Mouse (Mus musculus): ENCODE data around the gene Imp3. TPM values are rescaled to one million over a fixed set of nuclear protein-coding genes. Genes with fewer than 3 reads are reported as not detected.

The Imp3 gene
- polyA plus RNA-seq (2015; fragmentation: Nextera tagmentation; extraction: Ambion mirVana) = 90.8 and 93.7 TPM in 2 replicates

- Histone ChIP-seq H3K4me3 (replicated peaks) (peak within 1 kb of the TSS; percentile 90), H3K4me1 (peaks cover 14% of the 10 kb centered on the region), H3K4me2 (peak within 1 kb of the TSS; percentile 81), H3K9ac (peak within 1 kb of the TSS; percentile 86), H3K9me3 (replicated peaks) (no peaks in the 10 kb centered on the region), H3K36me3 (no peaks in the 10 kb centered on the region), H3K27me3 (no peaks in the 10 kb centered on the region), H3K27ac (peak within 1 kb of the TSS; percentile 96)
- peak; percentile 94 for ATAC-seq (replicated peaks; ENCODE audit: low FRiP score)
- WGBS = under 1% methylated on average over 73 of the region's 73 CpGs
Observed at GRCm38 (mm10) chr9:56937223-56938160, at the start of gene Imp3. Imp3 (plus strand) TSS chr9:56937475.

- no peak overlapping the region for H3K4me3 ChIP-seq (replicated peaks)
- no peaks in the 10 kb centered on the region for H3K9me3 ChIP-seq (replicated peaks)
- H3K4me2 ChIP-seq = no peak overlapping the region
- peaks cover 47% of the 10 kb centered on the region for H3K36me3 ChIP-seq
- ATAC-seq (replicated peaks; ENCODE audit: low FRiP score) = no peak
- peaks cover 3% of the 10 kb centered on the region; the same call in 1 of the 2 replicates for H3K27me3 ChIP-seq
- no peak overlapping the region for H3K27ac ChIP-seq
- WGBS = 91% methylated on average over 16 of the region's 16 CpGs
- peaks cover 26% of the 10 kb centered on the region for H3K4me1 ChIP-seq
- H3K9ac ChIP-seq = no peak overlapping the region
Observed at GRCm38 (mm10) chr9:56887581-56887980, 49.7 kb upstream of the Imp3 start.

- peak overlapping the region; percentile 25 for H3K4me3 ChIP-seq (replicated peaks)
- no peak overlapping the region for H3K27ac ChIP-seq
- peaks cover 32% of the 10 kb centered on the region for H3K4me1 ChIP-seq
- peak overlapping the region; percentile 53 for H3K4me2 ChIP-seq
- H3K36me3 ChIP-seq = peaks cover 37% of the 10 kb centered on the region
- no peaks in the 10 kb centered on the region for H3K9me3 ChIP-seq (replicated peaks)
- ATAC-seq (replicated peaks; ENCODE audit: low FRiP score) = no peak
- H3K27me3 ChIP-seq = peaks cover 3% of the 10 kb centered on the region; the same call in 1 of the 2 replicates
- no peak overlapping the region for H3K9ac ChIP-seq
- 15% methylated on average over 14 of the region's 14 CpGs for WGBS
Observed at GRCm38 (mm10) chr9:56889817-56890216, 47.5 kb upstream of the Imp3 start.

GRCm38 (mm10) chr9:56890522-56891250, 46.6 kb upstream of the Imp3 start:
- 63% methylated on average over 11 of the region's 11 CpGs for WGBS
- Histone ChIP-seq H3K36me3 (peaks cover 38% of the 10 kb centered on the region), H3K4me1 (peaks cover 32% of the 10 kb centered on the region)

GRCm38 (mm10) chr9:56891517-56892011, 45.7 kb upstream of the Imp3 start:
- Histone ChIP-seq H3K27me3 (peaks cover 3% of the 10 kb centered on the region; the same call in 1 of the 2 replicates), H3K4me1 (peaks cover 32% of the 10 kb centered on the region), H3K4me3 (replicated peaks) (0 out of 2 replicates have a peak overlapping the region, but pooled peaks have one; percentile 3), H3K36me3 (peaks cover 30% of the 10 kb centered on the region), H3K9ac (no peak overlapping the region), H3K4me2 (peak overlapping the region; percentile 48), H3K9me3 (replicated peaks) (no peaks in the 10 kb centered on the region), H3K27ac (0 out of 2 replicates have a peak overlapping the region, but pooled peaks have one; percentile 37)
- ATAC-seq (replicated peaks; ENCODE audit: low FRiP score) = peak; percentile 44
- 29% methylated on average over 12 of the region's 12 CpGs for WGBS

More at GRCm38 (mm10) chr9:56890522-56891250, 46.6 kb upstream of the Imp3 start:
- Histone ChIP-seq H3K4me2 (no peak overlapping the region), H3K27me3 (peaks cover 3% of the 10 kb centered on the region; the same call in 1 of the 2 replicates), H3K27ac (no peak overlapping the region), H3K9me3 (replicated peaks) (no peaks in the 10 kb centered on the region), H3K9ac (no peak overlapping the region), H3K4me3 (replicated peaks) (no peak overlapping the region)
- no peak for ATAC-seq (replicated peaks; ENCODE audit: low FRiP score)

- ATAC-seq (replicated peaks; ENCODE audit: low FRiP score) = no peak
- Histone ChIP-seq H3K36me3 (peaks cover 28% of the 10 kb centered on the region), H3K9me3 (replicated peaks) (no peaks in the 10 kb centered on the region), H3K4me2 (no peak overlapping the region), H3K4me3 (replicated peaks) (no peak overlapping the region), H3K9ac (no peak overlapping the region), H3K4me1 (peaks cover 32% of the 10 kb centered on the region), H3K27ac (no peak overlapping the region), H3K27me3 (peaks cover 3% of the 10 kb centered on the region; the same call in 1 of the 2 replicates)
- 86% methylated on average over 10 of the region's 10 CpGs for WGBS
Observed at GRCm38 (mm10) chr9:56892111-56892510, 45.2 kb upstream of the Imp3 start.

- Histone ChIP-seq H3K9me3 (replicated peaks) (no peaks in the 10 kb centered on the region), H3K36me3 (peaks cover 17% of the 10 kb centered on the region), H3K27ac (no peak overlapping the region), H3K9ac (no peak overlapping the region), H3K4me1 (peaks cover 32% of the 10 kb centered on the region), H3K4me3 (replicated peaks) (no peak overlapping the region), H3K4me2 (no peak overlapping the region; the same call in 1 of the 2 replicates), H3K27me3 (peaks cover 3% of the 10 kb centered on the region; the same call in 1 of the 2 replicates)
- ATAC-seq (replicated peaks; ENCODE audit: low FRiP score) = no peak; the same call in 1 of the 2 replicates
- 49% methylated on average over 8 of the region's 8 CpGs for WGBS
Observed at GRCm38 (mm10) chr9:56893313-56893712, 44.0 kb upstream of the Imp3 start.

- H3K36me3 ChIP-seq = peaks cover 10% of the 10 kb centered on the region
- H3K9ac ChIP-seq = no peak overlapping the region
- H3K4me3 ChIP-seq (replicated peaks) = no peak overlapping the region
- WGBS = 20% methylated on average over 3 of the region's 3 CpGs
- H3K4me2 ChIP-seq = no peak overlapping the region
- no peaks in the 10 kb centered on the region for H3K9me3 ChIP-seq (replicated peaks)
- peaks cover 37% of the 10 kb centered on the region for H3K4me1 ChIP-seq
- H3K27ac ChIP-seq = 0 out of 2 replicates have a peak overlapping the region, but pooled peaks have one; percentile 13
- H3K27me3 ChIP-seq = peaks cover 3% of the 10 kb centered on the region; the same call in 1 of the 2 replicates
- ATAC-seq (replicated peaks; ENCODE audit: low FRiP score) = no peak
Observed at GRCm38 (mm10) chr9:56894006-56894405, 43.3 kb upstream of the Imp3 start.

GRCm38 (mm10) chr9:56896779-56897178, 40.5 kb upstream of the Imp3 start:
- no peak for ATAC-seq (replicated peaks; ENCODE audit: low FRiP score)
- Histone ChIP-seq H3K27me3 (no peaks in the 10 kb centered on the region), H3K9ac (no peak overlapping the region), H3K4me2 (no peak overlapping the region), H3K4me1 (peaks cover 46% of the 10 kb centered on the region), H3K36me3 (peaks cover 8% of the 10 kb centered on the region; the same call in 1 of the 2 replicates), H3K9me3 (replicated peaks) (no peaks in the 10 kb centered on the region), H3K4me3 (replicated peaks) (no peak overlapping the region), H3K27ac (no peak overlapping the region)
- WGBS = 87% methylated on average over 12 of the region's 12 CpGs

- no peaks in the 10 kb centered on the region for H3K27me3 ChIP-seq
- no peaks in the 10 kb centered on the region for H3K9me3 ChIP-seq (replicated peaks)
- H3K4me3 ChIP-seq (replicated peaks) = no peak overlapping the region
- 38% methylated on average over 11 of the region's 11 CpGs for WGBS
- H3K9ac ChIP-seq = no peak overlapping the region
- peaks cover 22% of the 10 kb centered on the region for H3K4me1 ChIP-seq
- H3K27ac ChIP-seq = no peak overlapping the region
- H3K36me3 ChIP-seq = peaks cover 8% of the 10 kb centered on the region; the same call in 1 of the 2 replicates
- no peak overlapping the region for H3K4me2 ChIP-seq
- ATAC-seq (replicated peaks; ENCODE audit: low FRiP score) = peak; percentile 15; the same call in 1 of the 2 replicates
Observed at GRCm38 (mm10) chr9:56899409-56899808, 37.9 kb upstream of the Imp3 start.

- H3K4me3 ChIP-seq (replicated peaks) = no peak overlapping the region
- ATAC-seq (replicated peaks; ENCODE audit: low FRiP score) = no peak
- H3K27me3 ChIP-seq = no peaks in the 10 kb centered on the region
- no peak overlapping the region for H3K4me2 ChIP-seq
- H3K36me3 ChIP-seq = peaks cover 7% of the 10 kb centered on the region; the same call in 1 of the 2 replicates
- no peaks in the 10 kb centered on the region for H3K9me3 ChIP-seq (replicated peaks)
- no peak overlapping the region for H3K9ac ChIP-seq
- peaks cover 22% of the 10 kb centered on the region for H3K4me1 ChIP-seq
- H3K27ac ChIP-seq = no peak overlapping the region
Observed at GRCm38 (mm10) chr9:56900060-56900459, 37.2 kb upstream of the Imp3 start.

Measured in kidney, embryonic 15.5 days (tissue).